Mouse (Mus musculus): ENCODE data around the gene Pdss1.
"Not testable (repeated sequence)": the region's sequence is repeated elsewhere in the genome, so short reads cannot be mapped to it uniquely, and the experiment has no call there.

GRCm38 (mm10) chr2:22880726-22881125 is 14.6 kb upstream of the Pdss1 start:
- TF ChIP-seq POLR2A (IDR thresholded peaks at IDR 0.05; ENCODE audit: borderline replicate concordance, extremely low read depth, low read depth, low read length); CTCF (IDR thresholded peaks at IDR 0.05; ENCODE audit: insufficient read depth, low read length): not testable (repeated sequence)

Measured in lung, adult 2 months (tissue).